ENCODE assay signal across 8 mouse cellular contexts in the genomic region with DNA sequence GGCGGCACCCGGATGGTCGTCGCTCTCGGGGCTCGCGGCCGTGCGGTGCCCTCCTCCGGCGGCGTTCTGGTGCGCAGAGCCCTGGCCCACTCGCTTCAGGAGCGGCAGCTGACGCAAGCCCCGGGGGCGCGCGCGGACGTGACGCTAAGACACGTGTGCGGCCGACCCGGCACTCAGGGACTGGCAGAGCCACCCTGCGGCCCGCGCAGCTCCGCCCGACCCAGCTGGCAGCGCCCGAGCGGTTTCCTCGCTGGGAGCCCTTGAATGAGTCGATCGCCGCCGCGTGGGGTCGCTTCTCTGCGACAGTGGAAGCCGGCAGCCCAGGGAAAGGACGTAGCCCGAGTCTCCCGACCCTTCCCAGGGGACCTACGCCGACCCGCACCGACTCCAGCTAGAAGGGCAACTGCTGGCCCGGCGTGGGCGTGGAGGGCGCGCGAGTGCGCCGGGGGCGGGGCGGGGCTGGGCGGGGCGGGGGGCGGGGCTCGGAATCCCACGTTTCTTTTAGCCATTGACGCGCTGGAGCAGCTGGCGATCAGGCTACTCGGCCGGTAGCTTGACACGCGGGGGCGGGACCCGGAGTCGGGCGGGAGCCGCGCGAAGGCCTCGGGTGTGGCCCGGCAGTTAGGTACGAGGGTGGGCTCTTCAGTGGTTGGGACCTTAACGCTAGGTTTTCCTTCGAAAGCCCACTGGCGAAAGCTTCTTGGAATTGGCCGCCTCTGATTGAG. TPM values are rescaled to one million over a fixed set of nuclear protein-coding genes. Genes with fewer than 3 reads are reported as not detected.
DNase-seq lines count a peak whose midpoint lies in the region; ATAC-seq and TF ChIP-seq lines count a peak whose summit lies in the region.

TSS of gene Siah2 (minus strand) at position 404 of the 725 bp plus-strand sequence.

- DNase-seq in c-Kit-negative CD71-positive TER-119-positive erythroid progenitor cells, embryonic 14.5 days (ENCODE audit: low read depth, low spot score): peak; percentile 5
- DNase-seq in fibroblast of lung, adult 2 months (ENCODE audit: low read depth): peak; percentile 61
- peak; percentile 94 for DNase-seq in kidney, postnatal 10 days
- DNase-seq in liver, embryonic 11.5 days (ENCODE audit: low spot score): peak; percentile 87
- DNase-seq in spleen, postnatal 4 days (ENCODE audit: low spot score in 2 of 2): peak; percentile 81 to 89

- peak within 1 kb of the TSS; percentile 96 for H3ac ChIP-seq in myocyte (ENCODE audit: control insufficient read depth, insufficient read length)

- H3K4me3 ChIP-seq in heart, embryonic 13.5 days: peak within 1 kb of the TSS; percentile 92
- H3K4me3 ChIP-seq in liver, embryonic 11.5 days (ENCODE audit: low read depth, low read length): peak within 1 kb of the TSS; percentile 88
- peak within 1 kb of the TSS; percentile 90 for H3K4me3 ChIP-seq in myocyte

- H3K27ac ChIP-seq in heart, embryonic 13.5 days (replicated peaks): peak within 1 kb of the TSS; percentile 93
- H3K27ac ChIP-seq in liver, embryonic 11.5 days (ENCODE audit: low read depth, low read length): peak within 1 kb of the TSS; percentile 74

- H3K9ac ChIP-seq in heart, embryonic 13.5 days: peak within 1 kb of the TSS; percentile 96
- H3K9ac ChIP-seq in liver, embryonic 11.5 days (ENCODE audit: low read depth, low read length): peak within 1 kb of the TSS; percentile 80

- H3K27me3 ChIP-seq in heart, embryonic 13.5 days (replicated peaks): peaks cover 5% of the 10 kb centered on the region; the same call in 1 of the 2 replicates
- no peaks in the 10 kb centered on the region; the same call in 1 of the 2 replicates for H3K27me3 ChIP-seq in liver, embryonic 11.5 days (replicated peaks; ENCODE audit: control insufficient read depth, insufficient read depth, low read length)
- no peaks in the 10 kb centered on the region for H3K27me3 ChIP-seq in myocyte (ENCODE audit: control insufficient read depth, insufficient read depth, insufficient read length)

- peaks cover 4% of the 10 kb centered on the region for H3K36me3 ChIP-seq in heart, embryonic 13.5 days
- H3K36me3 ChIP-seq in liver, embryonic 11.5 days (ENCODE audit: control insufficient read depth, insufficient read depth, low read length): no peaks in the 10 kb centered on the region
- H3K36me3 ChIP-seq in myocyte (ENCODE audit: control insufficient read depth, insufficient read depth): no peaks in the 10 kb centered on the region

- peaks cover 44% of the 10 kb centered on the region for H3K79me2 ChIP-seq in myocyte (ENCODE audit: control insufficient read depth, insufficient read depth)

- peak; percentile 70 for TF ChIP-seq POLR2A in myocyte (IDR thresholded peaks at IDR 0.05; ENCODE audit: insufficient read length, low read depth)

- H3K4me2 ChIP-seq in heart, embryonic 13.5 days: peak within 1 kb of the TSS; percentile 95
- peak within 1 kb of the TSS; percentile 96 for H3K4me2 ChIP-seq in liver, embryonic 11.5 days
- H3K4me2 ChIP-seq in myocyte (ENCODE audit: low read depth): peak within 1 kb of the TSS; percentile 98

- peaks cover 25% of the 10 kb centered on the region for H3K4me1 ChIP-seq in heart, embryonic 13.5 days
- 0 out of 2 replicates have a peak, but pooled peaks cover 4% of the 10 kb centered on the region for H3K4me1 ChIP-seq in liver, embryonic 11.5 days (replicated peaks; ENCODE audit: control insufficient read depth, insufficient read depth, low read length)

- WGBS in heart, embryonic 13.5 days: under 1% methylated on average over 68 of the region's 87 CpGs
- WGBS in liver, embryonic 11.5 days: under 1% methylated on average over 82 of the region's 87 CpGs

- no peaks in the 10 kb centered on the region for H3K9me3 ChIP-seq in heart, embryonic 13.5 days
- H3K9me3 ChIP-seq in liver, embryonic 11.5 days (ENCODE audit: control insufficient read depth, low read length): no peaks in the 10 kb centered on the region

- ATAC-seq in CD4-positive, CD25-positive, alpha-beta regulatory T cell, adult 4 months: peak; percentile 86
- ATAC-seq in heart, embryonic 13.5 days (ENCODE audit: extremely low read depth, insufficient number of reproducible peaks, low FRiP score, low TSS enrichment): peak; percentile 81
- ATAC-seq in liver, embryonic 11.5 days (replicated peaks; ENCODE audit: low FRiP score): peak; percentile 87

TF ChIP-seq in myocyte, 11 proteins besides CTCF, POLR2A, EP300 and RAD21:
- TF ChIP-seq TCF3 (IDR thresholded peaks at IDR 0.05; ENCODE audit: insufficient read length, low read depth) (peak; percentile 5), MYOG (IDR thresholded peaks at IDR 0.05; ENCODE audit: control insufficient read depth in 1 of 3, insufficient read depth in 1 of 3, insufficient read length in 2 of 3, low read depth in 2 of 3) (peak; percentile 12 to 76 (median 71)), POLR2AphosphoS2 (IDR thresholded peaks at IDR 0.05; ENCODE audit: insufficient read length, low read depth) (peak; percentile 28), REST (IDR thresholded peaks at IDR 0.05; ENCODE audit: insufficient read depth, insufficient read length) (no peak), USF1 (IDR thresholded peaks at IDR 0.05; ENCODE audit: low read depth) (peak; percentile 23), TCF12 (IDR thresholded peaks at IDR 0.05; ENCODE audit: insufficient read depth, poor library complexity, severe bottlenecking) (no peak), MYOD1 (IDR thresholded peaks at IDR 0.05; ENCODE audit: control insufficient read depth in 1 of 3, insufficient read length in 2 of 3, low read depth in 2 of 3) (peak in 2 of 3 experiments; percentile 81 to 86), CEBPB (IDR thresholded peaks at IDR 0.05; ENCODE audit: insufficient read depth, poor library complexity, severe bottlenecking) (no peak), MAX (IDR thresholded peaks at IDR 0.05; ENCODE audit: low read depth) (no peak), SRF (IDR thresholded peaks at IDR 0.05; ENCODE audit: control insufficient read depth, insufficient read length, low read depth) (peak; percentile 41), E2F4 (IDR thresholded peaks at IDR 0.05; ENCODE audit: insufficient read depth) (no peak)

RNA-seq across cellular contexts. Expression of gene Siah2, which starts in this region (rescaled TPM):
- 1 to 10 TPM; 2.8 to 3.0 TPM for polyA plus RNA-seq in CD4-positive, CD25-positive, alpha-beta regulatory T cell, adult 4 months (2017; shearing (Covaris generic))
- polyA plus RNA-seq in heart, embryonic 13.5 days (2015; fragmentation: Nextera tagmentation; extraction: Ambion mirVana): 4.5 TPM in 2 replicates
- 5.4 and 6.2 TPM in 2 replicates for polyA plus RNA-seq in liver, embryonic 11.5 days (2014; fragmentation: Nextera tagmentation; extraction: Ambion mirVana)
- 31.2 TPM for polyA plus RNA-seq in myocyte (2012; fragmentation: generic; extraction: Trizol)

Comparison
In these comparisons a context has a peak if more than half of its experiments do, and no peak if none do; other contexts are left out.
1. Peak in every context shown above with its lines: DNase-seq, ATAC-seq, H3K4me3 ChIP-seq and H3K27ac ChIP-seq.
2. DNase-seq: peak in every context shown above with its lines; median percentile 94 in kidney, postnatal 10 days; 87 in liver, embryonic 11.5 days; 85 in spleen, postnatal 4 days; 61 in fibroblast of lung, adult 2 months; 5 in c-Kit-negative CD71-positive TER-119-positive erythroid progenitor cells, embryonic 14.5 days.